Mouse (Mus musculus): ENCODE measurements around the gene Vmn1r167.
"Not testable (repeated sequence)": the region's sequence is repeated elsewhere in the genome, so short reads cannot be mapped to it uniquely, and the experiment has no call there.

Gene Vmn1r167

GRCm38 (mm10) chr7:23507106-23507505 is at the start of gene Vmn1r167:
Gene Vmn1r167, minus strand, starts transcription at chr7:23507206.
- not testable (repeated sequence) for DNase-seq (ENCODE audit: low read depth, low spot score)

DNA sequence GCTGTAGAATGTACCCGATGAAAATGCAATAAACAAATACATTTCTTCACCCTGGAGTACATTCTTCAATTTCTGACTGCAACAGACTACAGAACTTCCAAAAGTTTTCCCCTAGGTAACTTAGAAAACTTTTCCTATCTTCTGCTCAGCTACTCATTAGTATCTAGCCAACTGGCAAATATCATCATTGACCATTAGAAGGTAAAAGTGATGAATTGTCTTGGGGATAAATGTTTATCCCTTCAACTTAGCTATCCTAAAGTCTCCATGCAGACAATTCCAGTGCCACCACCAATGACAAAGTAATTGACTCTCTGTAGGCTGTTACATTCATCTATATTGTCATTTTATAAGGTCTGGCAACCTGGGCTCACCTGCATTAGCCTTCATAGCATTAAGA is 32.4 kb upstream of the Vmn1r167 start, which contains the start of gene Vmn1r168:
Vmn1r168 (plus strand) TSS at position 301 of the 400 bp plus-strand sequence.
- DNase-seq (ENCODE audit: low read depth, low spot score), result not testable (repeated sequence)

DNA sequence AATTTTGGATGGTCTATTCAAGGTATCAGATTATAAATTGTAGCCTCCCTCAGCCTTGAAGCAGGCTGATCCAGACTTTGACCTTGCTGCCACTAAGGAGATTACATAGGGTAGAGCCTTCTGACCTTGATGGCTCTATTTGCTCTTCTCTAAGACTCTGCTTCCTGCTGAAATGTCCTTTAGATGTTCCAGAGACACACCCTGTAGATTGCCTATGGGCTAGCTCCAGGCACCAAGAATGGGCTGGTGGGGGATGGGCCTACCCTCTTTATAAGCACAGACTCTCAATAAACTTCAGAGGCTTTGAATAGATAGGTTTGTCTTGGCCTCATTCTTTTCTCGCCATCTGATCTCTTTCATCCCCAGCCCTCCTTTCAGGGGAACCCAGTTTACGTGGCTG is 34.1 kb downstream of the Vmn1r167 start:
- not testable (repeated sequence) for DNase-seq (ENCODE audit: low read depth, low spot score)

DNA sequence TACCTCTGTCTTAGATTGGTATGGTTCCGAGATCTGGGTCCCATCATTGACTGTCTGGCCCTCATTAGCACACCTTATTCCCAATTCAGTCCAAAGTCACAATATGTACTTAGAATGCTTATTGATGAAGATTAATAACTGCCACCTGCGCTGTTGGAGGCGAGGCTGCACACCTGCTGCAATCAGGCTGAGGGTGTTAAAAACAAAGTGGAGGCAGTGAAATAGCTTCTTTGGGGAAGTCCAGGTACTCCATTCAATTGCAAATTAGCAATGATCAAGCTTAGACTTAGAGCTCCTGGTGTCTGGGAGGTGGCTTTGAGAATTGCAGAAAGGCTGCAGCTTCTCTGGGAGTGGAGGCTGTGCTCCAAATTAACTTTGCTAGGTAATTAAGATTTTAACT is 36.2 kb downstream of the Vmn1r167 start:
- DNase-seq (ENCODE audit: low read depth, low spot score), result not testable (repeated sequence)

DNA sequence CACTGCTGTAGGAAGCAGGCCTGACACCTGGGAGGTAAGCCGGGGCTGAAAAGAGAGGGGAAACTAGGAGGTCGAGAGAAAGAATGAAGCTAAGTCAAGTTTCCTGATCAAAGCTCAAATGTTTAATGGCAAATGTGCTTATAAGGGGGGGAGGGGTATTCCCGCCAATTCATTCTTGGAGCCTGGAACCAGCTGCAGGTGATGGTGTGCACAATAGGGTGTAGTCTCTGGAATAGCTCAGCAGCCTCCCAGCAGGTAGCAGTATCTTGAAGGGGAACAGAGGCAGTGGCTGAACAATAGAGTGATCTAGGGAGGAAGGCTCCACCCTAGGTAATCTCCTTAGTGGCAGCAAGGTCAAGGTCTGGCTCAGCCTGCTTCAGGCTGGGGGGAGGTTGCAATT is 36.8 kb downstream of the Vmn1r167 start:
- not testable (repeated sequence) for DNase-seq (ENCODE audit: low read depth, low spot score)
